Mouse (Mus musculus): ENCODE measurements around the gene Map3k14. TPM values are rescaled to one million over a fixed set of nuclear protein-coding genes. Genes with fewer than 3 reads are reported as not detected.
A peak's percentile ranks its signal among the peaks of the same experiment; 100 is the strongest.

Gene Map3k14
- polyA plus RNA-seq, 1 experiment = not detected

GRCm38 (mm10) chr11:103285276-103285675, 18.0 kb upstream of the Map3k14 start:
- WGBS = 90% methylated on average over 10 of the region's 10 CpGs
- Histone ChIP-seq H3K4me3 (ENCODE audit: insufficient read depth, low read depth, low read length) (no peak overlapping the region), H3K27ac (ENCODE audit: insufficient read depth, low read depth, low read length) (no peak overlapping the region), H3K4me1 (ENCODE audit: control insufficient read depth, insufficient read depth, low read length) (peaks cover 4% of the 10 kb centered on the region; the same call in 1 of the 2 replicates)
- no peak for TF ChIP-seq POLR2A (IDR thresholded peaks at IDR 0.05; ENCODE audit: insufficient read depth, low read depth, low read length)
- TF ChIP-seq CTCF (IDR thresholded peaks at IDR 0.05; ENCODE audit: insufficient read depth, low read depth, low read length) = no peak

- no peak overlapping the region for H3K4me3 ChIP-seq (ENCODE audit: insufficient read depth, low read depth, low read length)
- 76% methylated on average over 7 of the region's 7 CpGs for WGBS
- TF ChIP-seq CTCF (IDR thresholded peaks at IDR 0.05; ENCODE audit: insufficient read depth, low read depth, low read length) (no peak), POLR2A (IDR thresholded peaks at IDR 0.05; ENCODE audit: insufficient read depth, low read depth, low read length) (no peak)
- H3K4me1 ChIP-seq (ENCODE audit: control insufficient read depth, insufficient read depth, low read length) = peaks cover 4% of the 10 kb centered on the region; the same call in 1 of the 2 replicates
- H3K27ac ChIP-seq (ENCODE audit: insufficient read depth, low read depth, low read length) = no peak overlapping the region
These were observed 14.5 kb upstream of the Map3k14 start for GRCm38 (mm10) chr11:103281784-103282183.

GRCm38 (mm10) chr11:103276450-103276849, 9.2 kb upstream of the Map3k14 start:
- H3K4me3 ChIP-seq (ENCODE audit: insufficient read depth, low read depth, low read length) = no peak overlapping the region
- WGBS = 93% methylated on average over 8 of the region's 8 CpGs
- H3K27ac ChIP-seq (ENCODE audit: insufficient read depth, low read depth, low read length) = no peak overlapping the region
- H3K4me1 ChIP-seq (ENCODE audit: control insufficient read depth, insufficient read depth, low read length) = no peaks in the 10 kb centered on the region
- no peak for TF ChIP-seq CTCF (IDR thresholded peaks at IDR 0.05; ENCODE audit: insufficient read depth, low read depth, low read length)
- no peak for TF ChIP-seq POLR2A (IDR thresholded peaks at IDR 0.05; ENCODE audit: insufficient read depth, low read depth, low read length)

GRCm38 (mm10) chr11:103272888-103273287, 5.6 kb upstream of the Map3k14 start:
- H3K4me3 ChIP-seq (ENCODE audit: insufficient read depth, low read depth, low read length) = no peak overlapping the region
- 98% methylated on average over 3 of the region's 3 CpGs for WGBS
- TF ChIP-seq CTCF (IDR thresholded peaks at IDR 0.05; ENCODE audit: insufficient read depth, low read depth, low read length) (no peak), POLR2A (IDR thresholded peaks at IDR 0.05; ENCODE audit: insufficient read depth, low read depth, low read length) (no peak)

GRCm38 (mm10) chr11:103271979-103272378, 4.7 kb upstream of the Map3k14 start:
- Histone ChIP-seq H3K27ac (ENCODE audit: insufficient read depth, low read depth, low read length) (no peak overlapping the region), H3K4me3 (ENCODE audit: insufficient read depth, low read depth, low read length) (no peak overlapping the region), H3K4me1 (ENCODE audit: control insufficient read depth, insufficient read depth, low read length) (peaks cover 9% of the 10 kb centered on the region; the same call in 1 of the 2 replicates)
- 83% methylated on average over 6 of the region's 6 CpGs for WGBS
- TF ChIP-seq CTCF (IDR thresholded peaks at IDR 0.05; ENCODE audit: insufficient read depth, low read depth, low read length) (no peak), POLR2A (IDR thresholded peaks at IDR 0.05; ENCODE audit: insufficient read depth, low read depth, low read length) (no peak)

More at GRCm38 (mm10) chr11:103272888-103273287, 5.6 kb upstream of the Map3k14 start:
- Histone ChIP-seq H3K27ac (ENCODE audit: insufficient read depth, low read depth, low read length) (no peak overlapping the region), H3K4me1 (ENCODE audit: control insufficient read depth, insufficient read depth, low read length) (peaks cover 9% of the 10 kb centered on the region; the same call in 1 of the 2 replicates)

- WGBS = 70% methylated on average over 5 of the region's 5 CpGs
- no peak for TF ChIP-seq POLR2A (IDR thresholded peaks at IDR 0.05; ENCODE audit: insufficient read depth, low read depth, low read length)
- TF ChIP-seq CTCF (IDR thresholded peaks at IDR 0.05; ENCODE audit: insufficient read depth, low read depth, low read length) = no peak
- Histone ChIP-seq H3K27ac (ENCODE audit: insufficient read depth, low read depth, low read length) (no peak overlapping the region), H3K4me3 (ENCODE audit: insufficient read depth, low read depth, low read length) (no peak overlapping the region), H3K4me1 (ENCODE audit: control insufficient read depth, insufficient read depth, low read length) (peaks cover 20% of the 10 kb centered on the region)
These were observed 2.2 kb upstream of the Map3k14 start for GRCm38 (mm10) chr11:103269426-103269825.

- H3K4me1 ChIP-seq (ENCODE audit: control insufficient read depth, insufficient read depth, low read length) = peaks cover 23% of the 10 kb centered on the region
- H3K4me3 ChIP-seq (ENCODE audit: insufficient read depth, low read depth, low read length) = no peak overlapping the region
- 73% methylated on average over 3 of the region's 3 CpGs for WGBS
- H3K27ac ChIP-seq (ENCODE audit: insufficient read depth, low read depth, low read length) = no peak overlapping the region
- no peak for TF ChIP-seq POLR2A (IDR thresholded peaks at IDR 0.05; ENCODE audit: insufficient read depth, low read depth, low read length)
- TF ChIP-seq CTCF (IDR thresholded peaks at IDR 0.05; ENCODE audit: insufficient read depth, low read depth, low read length) = no peak
These were observed 1.6 kb upstream of the Map3k14 start for GRCm38 (mm10) chr11:103268905-103269304.

GRCm38 (mm10) chr11:103268350-103268749, 1.1 kb upstream of the Map3k14 start:
- WGBS = 68% methylated on average over 4 of the region's 4 CpGs
- Histone ChIP-seq H3K4me3 (ENCODE audit: insufficient read depth, low read depth, low read length) (no peak overlapping the region), H3K4me1 (ENCODE audit: control insufficient read depth, insufficient read depth, low read length) (peaks cover 26% of the 10 kb centered on the region), H3K27ac (ENCODE audit: insufficient read depth, low read depth, low read length) (no peak overlapping the region)
- TF ChIP-seq POLR2A (IDR thresholded peaks at IDR 0.05; ENCODE audit: insufficient read depth, low read depth, low read length) = no peak
- TF ChIP-seq CTCF (IDR thresholded peaks at IDR 0.05; ENCODE audit: insufficient read depth, low read depth, low read length) = no peak

- peaks cover 36% of the 10 kb centered on the region for H3K4me1 ChIP-seq (ENCODE audit: control insufficient read depth, insufficient read depth, low read length)
- WGBS = under 1% methylated on average over 41 of the region's 42 CpGs
- TF ChIP-seq CTCF (IDR thresholded peaks at IDR 0.05; ENCODE audit: insufficient read depth, low read depth, low read length) = no peak
- no peak for TF ChIP-seq POLR2A (IDR thresholded peaks at IDR 0.05; ENCODE audit: insufficient read depth, low read depth, low read length)
- H3K27ac ChIP-seq (ENCODE audit: insufficient read depth, low read depth, low read length) = peak overlapping the region; percentile 55
- peak overlapping the region; percentile 92 for H3K4me3 ChIP-seq (ENCODE audit: insufficient read depth, low read depth, low read length)
These were observed 435 bp downstream of the Map3k14 start for GRCm38 (mm10) chr11:103266729-103267345.

Data from olfactory bulb, adult 2 months (tissue).